ENCODE assay signal across 9 mouse cellular contexts in the genomic region with DNA sequence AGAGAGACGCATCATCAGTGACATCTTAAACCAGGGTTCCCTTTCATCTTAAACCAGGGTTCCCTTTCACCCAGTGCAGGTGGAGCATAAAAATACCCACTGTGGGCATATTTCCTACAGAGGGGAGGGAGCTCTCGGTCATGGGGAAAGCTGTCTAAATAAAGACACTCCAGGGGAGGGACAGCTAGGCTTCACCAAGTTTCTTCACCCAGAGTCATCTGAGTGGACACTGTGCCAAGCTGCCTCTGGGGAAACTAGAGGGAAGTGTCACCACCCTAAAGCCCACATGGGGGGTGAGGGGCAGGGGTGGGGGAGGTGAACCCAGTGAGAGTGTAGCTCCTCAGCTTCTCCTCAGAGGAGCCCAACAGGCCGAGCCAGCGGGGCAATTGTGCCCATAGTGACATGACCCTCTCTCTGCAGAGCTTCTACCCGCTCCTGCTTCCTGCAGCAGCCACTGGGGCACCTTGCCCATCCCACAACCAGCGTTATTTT. TPM values are rescaled to one million over a fixed set of nuclear protein-coding genes. Genes with fewer than 3 reads are reported as not detected.
DNase-seq lines count a peak whose midpoint lies in the region; ATAC-seq lines count a peak whose summit lies in the region.
"Had no signal": no experiment of that assay in that cellular context is flagged by ENCODE, and none has a peak within 500 bp of the region (broad histone marks: within the 10 kb centered on the region; RNA-seq: fewer than 3 reads in every experiment).

No protein-coding gene starts in this region.

- peaks cover 28% of the 10 kb centered on the region for H3K4me1 ChIP-seq in kidney, embryonic 16.5 days (ENCODE audit: insufficient read depth, low read length)
- H3K4me1 ChIP-seq in forebrain, embryonic 11.5 days (replicated peaks; ENCODE audit: control insufficient read depth, insufficient read depth, low read length), result peaks cover 15% of the 10 kb centered on the region
- H3K4me1 ChIP-seq in stomach, embryonic 15.5 days, result peaks cover 21% of the 10 kb centered on the region

- no peak; the same call in 1 of the 2 replicates for ATAC-seq in kidney, embryonic 16.5 days (ENCODE audit: low FRiP score, low TSS enrichment)
- peak; percentile 25; the same call in 1 of the 2 replicates for ATAC-seq in forebrain, embryonic 11.5 days (replicated peaks; ENCODE audit: low FRiP score)
- 0 out of 2 replicates have a peak, but pooled peaks have one; percentile 18 for ATAC-seq in stomach, embryonic 15.5 days (ENCODE audit: insufficient read depth, low FRiP score, low read depth)

- no peaks in the 10 kb centered on the region for H3K27me3 ChIP-seq in kidney, embryonic 16.5 days (ENCODE audit: insufficient read depth, low read length)
- H3K27me3 ChIP-seq in forebrain, embryonic 11.5 days (ENCODE audit: control insufficient read depth, insufficient read depth, low read length), result no peaks in the 10 kb centered on the region
- no peaks in the 10 kb centered on the region for H3K27me3 ChIP-seq in stomach, embryonic 15.5 days (replicated peaks)
- H3K27me3 ChIP-seq: CH12.LX had no signal

- H3K9ac ChIP-seq in kidney, embryonic 16.5 days (replicated peaks; ENCODE audit: low read length), result no peak overlapping the region; the same call in 1 of the 2 replicates
- H3K9ac ChIP-seq in forebrain, embryonic 11.5 days (ENCODE audit: low read length), result no peak overlapping the region
- H3K9ac ChIP-seq in stomach, embryonic 15.5 days, result no peak overlapping the region

- 30% methylated on average over 6 of the region's 6 CpGs for WGBS in kidney, embryonic 16.5 days
- 62% methylated on average over 6 of the region's 6 CpGs for WGBS in forebrain, embryonic 11.5 days
- 59% methylated on average over 6 of the region's 6 CpGs for WGBS in stomach, embryonic 15.5 days

- no peak overlapping the region for H3K4me2 ChIP-seq in kidney, embryonic 16.5 days (replicated peaks; ENCODE audit: low read depth, low read length)
- H3K4me2 ChIP-seq in forebrain, embryonic 11.5 days (ENCODE audit: low read depth, low read length, severe bottlenecking), result no peak overlapping the region
- H3K4me2 ChIP-seq in stomach, embryonic 15.5 days, result no peak overlapping the region

- peak overlapping the region; percentile 85 for H3K27ac ChIP-seq in kidney, embryonic 16.5 days (ENCODE audit: low read length)
- H3K27ac ChIP-seq in forebrain, embryonic 11.5 days (ENCODE audit: low read depth, low read length), result peak overlapping the region; percentile 54; the same call in 1 of the 2 replicates
- H3K27ac ChIP-seq in stomach, embryonic 15.5 days, result peak overlapping the region; percentile 69

- DNase-seq in kidney, adult 11 months, result no peak
- no peak for DNase-seq in forebrain, embryonic 11.5 days (ENCODE audit: low spot score)
- DNase-seq in heart, postnatal 10 days, result peak; percentile 83 to 86
- peak; percentile 69 for DNase-seq in lung, postnatal 10 days
- DNase-seq in Muller cell, postnatal 12 days (ENCODE audit: inconsistent ontology term), result no peak
- no peak for DNase-seq in right cerebral cortex, adult 2 months (ENCODE audit: low spot score in 2 of 2)

- H3K36me3 ChIP-seq in kidney, embryonic 16.5 days (ENCODE audit: insufficient read depth, low read length), result no peaks in the 10 kb centered on the region
- H3K36me3 ChIP-seq in forebrain, embryonic 11.5 days (ENCODE audit: control insufficient read depth, insufficient read depth, low read length), result no peaks in the 10 kb centered on the region
- H3K36me3 ChIP-seq in stomach, embryonic 15.5 days, result no peaks in the 10 kb centered on the region

- no peaks in the 10 kb centered on the region for H3K9me3 ChIP-seq in kidney, embryonic 16.5 days (ENCODE audit: low read length)
- H3K9me3 ChIP-seq in forebrain, embryonic 11.5 days (ENCODE audit: control insufficient read depth, low read length), result no peaks in the 10 kb centered on the region
- H3K9me3 ChIP-seq in stomach, embryonic 15.5 days, result no peaks in the 10 kb centered on the region

- intact Hi-C loops in heart, postnatal 10 days (cut with DNase I), result loop anchor here (5.0 kb wide), 1 partner anchor 39 kb away; no protein-coding TSS in a partner anchor

- no peak overlapping the region for H3K4me3 ChIP-seq in kidney, embryonic 16.5 days (ENCODE audit: low read length)
- no peak overlapping the region for H3K4me3 ChIP-seq in forebrain, embryonic 11.5 days (ENCODE audit: low read depth, low read length)
- no peak overlapping the region for H3K4me3 ChIP-seq in stomach, embryonic 15.5 days (replicated peaks)

RNA-seq across cellular contexts. Expression of gene Irf2bp2, which starts 27.8 kb away (rescaled TPM):
- polyA plus RNA-seq in kidney, embryonic 16.5 days (2015; fragmentation: Nextera tagmentation; extraction: Ambion mirVana), result 11.5 and 12.1 TPM in 2 replicates
- polyA plus RNA-seq in forebrain, embryonic 11.5 days (2014; fragmentation: Nextera tagmentation; extraction: Ambion mirVana), result 4.5 and 4.6 TPM in 2 replicates
- total RNA-seq in heart, postnatal 10 days (2021), result 100 to 1,000 TPM; 101 to 154 TPM
- polyA plus RNA-seq in stomach, embryonic 15.5 days (2015; fragmentation: Nextera tagmentation; extraction: Ambion mirVana), result 12.5 and 13.4 TPM in 2 replicates

Comparison
In these comparisons a context has a peak if more than half of its experiments do, and no peak if none do; other contexts are left out.
1. DNase-seq: peak in heart, postnatal 10 days (2 of 2) and lung, postnatal 10 days (single experiment); none in kidney, adult 11 months (single experiment), forebrain, embryonic 11.5 days (single experiment), Muller cell, postnatal 12 days (single experiment) and right cerebral cortex, adult 2 months (0 of 2).
2. Peak in every context shown above with its lines, with median percentiles within 50 percentile points of each other: H3K27ac ChIP-seq.